In genomic region chr4:31167431-31167830, GRCm38 (mm10) we compare ENCODE assay signal across 29 mouse cellular contexts.
DNase-seq lines count a peak whose midpoint lies in the region; ATAC-seq and TF ChIP-seq lines count a peak whose summit lies in the region.
"Had no signal": no experiment of that assay in that cellular context is flagged by ENCODE, and none has a peak within 500 bp of the region (broad histone marks: within the 10 kb centered on the region; RNA-seq: fewer than 3 reads in every experiment).

No protein-coding gene starts in this region.

- H3K4me3 ChIP-seq in forebrain, embryonic 13.5 days: no peak overlapping the region
- H3K4me3 ChIP-seq in forebrain, embryonic 11.5 days (ENCODE audit: low read depth, low read length): no peak overlapping the region
- H3K4me3 ChIP-seq in midbrain, postnatal 0 days (ENCODE audit: low read depth, low read length): no peak overlapping the region
- H3K4me3 ChIP-seq: heart, adult 2 months; heart, embryonic 13.5 days; kidney, embryonic 15.5 days; left cerebral cortex, adult 2 months; limb, embryonic 10.5 days; liver, embryonic 15.5 days; lung, embryonic 15.5 days had no signal

- WGBS in forebrain, embryonic 13.5 days: 40% methylated on average over 4 of the region's 4 CpGs
- WGBS in forebrain, embryonic 11.5 days: 64% methylated on average over 4 of the region's 4 CpGs
- 58% methylated on average over 4 of the region's 4 CpGs for WGBS in midbrain, postnatal 0 days

- H3K36me3 ChIP-seq in forebrain, embryonic 13.5 days (ENCODE audit: poor library complexity, severe bottlenecking): no peaks in the 10 kb centered on the region
- H3K36me3 ChIP-seq in forebrain, embryonic 11.5 days (ENCODE audit: control insufficient read depth, insufficient read depth, low read length): no peaks in the 10 kb centered on the region
- H3K36me3 ChIP-seq in midbrain, postnatal 0 days (ENCODE audit: insufficient read depth, low read length): no peaks in the 10 kb centered on the region
- H3K36me3 ChIP-seq: heart, embryonic 13.5 days; kidney, embryonic 15.5 days; limb, embryonic 10.5 days; liver, embryonic 15.5 days; lung, embryonic 15.5 days had no signal

- no peaks in the 10 kb centered on the region for H3K9me3 ChIP-seq in forebrain, embryonic 13.5 days (replicated peaks)
- H3K9me3 ChIP-seq in forebrain, embryonic 11.5 days (ENCODE audit: control insufficient read depth, low read length): no peaks in the 10 kb centered on the region
- H3K9me3 ChIP-seq in midbrain, postnatal 0 days (ENCODE audit: low read length): no peaks in the 10 kb centered on the region
- H3K9me3 ChIP-seq: heart, embryonic 13.5 days; kidney, embryonic 15.5 days; limb, embryonic 10.5 days; liver, embryonic 15.5 days; lung, embryonic 15.5 days had no signal

- ATAC-seq in forebrain, embryonic 13.5 days: peak; percentile 68; the same call in 1 of the 2 replicates
- ATAC-seq in forebrain, embryonic 11.5 days (replicated peaks; ENCODE audit: low FRiP score): no peak; the same call in 1 of the 2 replicates
- ATAC-seq in midbrain, postnatal 0 days (ENCODE audit: low FRiP score): no peak
- ATAC-seq: activated CD4-positive, CD25-positive, alpha-beta regulatory T cell, adult 4 months; Patski had no signal

- H3K4me1 ChIP-seq in forebrain, embryonic 13.5 days: peaks cover 10% of the 10 kb centered on the region
- H3K4me1 ChIP-seq in forebrain, embryonic 11.5 days (replicated peaks; ENCODE audit: control insufficient read depth, insufficient read depth, low read length): no peaks in the 10 kb centered on the region
- no peaks in the 10 kb centered on the region for H3K4me1 ChIP-seq in midbrain, postnatal 0 days (ENCODE audit: insufficient read depth, low read length)
- H3K4me1 ChIP-seq: heart, embryonic 13.5 days; kidney, embryonic 15.5 days; liver, embryonic 15.5 days; lung, embryonic 15.5 days had no signal

- no peak for TF ChIP-seq CTCF in midbrain, postnatal 0 days (IDR thresholded peaks at IDR 0.05)

- intact Hi-C loops in left cerebral cortex, postnatal 4 days (cut with DNase I): no loop called here
- intact Hi-C loops in left cerebral cortex, postnatal 14 days (cut with DNase I): no loop called here

- no peaks in the 10 kb centered on the region for H3K27me3 ChIP-seq in forebrain, embryonic 13.5 days
- no peaks in the 10 kb centered on the region for H3K27me3 ChIP-seq in forebrain, embryonic 11.5 days (ENCODE audit: control insufficient read depth, insufficient read depth, low read length)
- H3K27me3 ChIP-seq in midbrain, postnatal 0 days (ENCODE audit: insufficient read depth, low read length): no peaks in the 10 kb centered on the region
- H3K27me3 ChIP-seq: heart, embryonic 13.5 days; kidney, embryonic 15.5 days; liver, embryonic 15.5 days; lung, embryonic 15.5 days; Patski had no signal

- DNase-seq in forebrain, embryonic 11.5 days (ENCODE audit: low spot score): no peak
- peak; percentile 4 for DNase-seq in left cerebral cortex, postnatal 4 days
- no peak for DNase-seq in left cerebral cortex, postnatal 14 days (ENCODE audit: low spot score in 2 of 2)
- peak; percentile 28 for DNase-seq in ZHBTc4 (ENCODE audit: low read depth, low spot score)
- DNase-seq in midbrain, postnatal 0 days (ENCODE audit: low spot score): peak; percentile 22
- DNase-seq in lung, postnatal 36 days: no peak
- DNase-seq in right cerebral cortex, adult 2 months (ENCODE audit: low spot score in 2 of 2): no peak
- DNase-seq: adrenal gland, postnatal 10 days; cerebellum, adult 8-10 months; gastrocnemius, postnatal 36 days; heart, adult 2 months; heart, postnatal 14 days; kidney, adult 11 months; kidney, postnatal 4 days; liver; right cerebral cortex, postnatal 14 days; thymus, adult 2 months; thymus, postnatal 4 days had no signal

- no peak overlapping the region for H3K4me2 ChIP-seq in forebrain, embryonic 13.5 days
- no peak overlapping the region for H3K4me2 ChIP-seq in forebrain, embryonic 11.5 days (ENCODE audit: low read depth, low read length, severe bottlenecking)
- no peak overlapping the region for H3K4me2 ChIP-seq in midbrain, postnatal 0 days (ENCODE audit: low read depth, low read length, poor library complexity, severe bottlenecking)
- H3K4me2 ChIP-seq: heart, embryonic 13.5 days; kidney, embryonic 15.5 days; liver, embryonic 15.5 days; lung, embryonic 15.5 days had no signal

- no peak overlapping the region for H3K27ac ChIP-seq in forebrain, embryonic 13.5 days
- no peak overlapping the region for H3K27ac ChIP-seq in forebrain, embryonic 11.5 days (ENCODE audit: low read depth, low read length)
- no peak overlapping the region for H3K27ac ChIP-seq in midbrain, postnatal 0 days (ENCODE audit: low read depth, low read length)
- H3K27ac ChIP-seq: heart, adult 2 months; heart, embryonic 13.5 days; kidney, embryonic 15.5 days; left cerebral cortex, adult 2 months; limb, embryonic 10.5 days; liver, embryonic 15.5 days; lung, embryonic 15.5 days; macrophage; stomach, postnatal 0 days had no signal

- H3K9ac ChIP-seq in forebrain, embryonic 13.5 days: no peak overlapping the region
- no peak overlapping the region for H3K9ac ChIP-seq in forebrain, embryonic 11.5 days (ENCODE audit: low read length)
- H3K9ac ChIP-seq in midbrain, postnatal 0 days (replicated peaks; ENCODE audit: low read length, poor library complexity, severe bottlenecking): no peak overlapping the region
- H3K9ac ChIP-seq: heart, embryonic 13.5 days; kidney, embryonic 15.5 days; liver, embryonic 15.5 days; lung, embryonic 15.5 days had no signal

Comparison
In these comparisons a context has a peak if more than half of its experiments do, and no peak if none do; other contexts are left out.
1. DNase-seq: peak in left cerebral cortex, postnatal 4 days (single experiment), ZHBTc4 (single experiment) and midbrain, postnatal 0 days (single experiment); none in forebrain, embryonic 11.5 days (single experiment), left cerebral cortex, postnatal 14 days (0 of 2), lung, postnatal 36 days (single experiment) and right cerebral cortex, adult 2 months (0 of 2).